Mouse (Mus musculus) gonadal fat pad, adult 2 months (tissue): ENCODE measurements around the gene Foxn4. TPM values are rescaled to one million over a fixed set of nuclear protein-coding genes. Genes with fewer than 3 reads are reported as not detected.

Source experiments
- DNase-seq: peaks from one replicate; pipeline ENCODE4 v3.0.0-alpha.2; 2012; ENCODE audit warnings: low read depth
- polyA plus RNA-seq: library from polyadenylated mRNA; depleted of rRNA; stranded (reverse); fragments of >200 nt; gene quantifications from 2 replicates; pipeline ENCODE4 v1.2.3, GENCODE M21; 2012; rRNA removed

Foxn4 gene
- polyA plus RNA-seq, 1 experiment = 0.03 TPM

- no peak for DNase-seq
These were observed 6.0 kb upstream of the Foxn4 start for GRCm38 (mm10) chr5:114279382-114280143.

- DNase-seq = no peak
These were observed 2.4 kb upstream of the Foxn4 start for GRCm38 (mm10) chr5:114275991-114276390.

GRCm38 (mm10) chr5:114275339-114275738, 1.7 kb upstream of the Foxn4 start:
- DNase-seq = no peak

GRCm38 (mm10) chr5:114269984-114270383, 3.6 kb downstream of the Foxn4 start:
- DNase-seq = no peak

GRCm38 (mm10) chr5:114269499-114269898, 4.1 kb downstream of the Foxn4 start:
- DNase-seq = no peak

GRCm38 (mm10) chr5:114268646-114269045, 5.0 kb downstream of the Foxn4 start:
- no peak for DNase-seq

GRCm38 (mm10) chr5:114264791-114265190, 8.8 kb downstream of the Foxn4 start:
- no peak for DNase-seq

GRCm38 (mm10) chr5:114264030-114264459, 9.6 kb downstream of the Foxn4 start:
- DNase-seq = no peak

- DNase-seq = no peak
These were observed 12.1 kb downstream of the Foxn4 start for GRCm38 (mm10) chr5:114261494-114261893.

- no peak for DNase-seq
These were observed 14.1 kb downstream of the Foxn4 start for GRCm38 (mm10) chr5:114259495-114259894.

- no peak for DNase-seq
These were observed 25.4 kb downstream of the Foxn4 start for GRCm38 (mm10) chr5:114248174-114248589.

GRCm38 (mm10) chr5:114246465-114246864, 27.1 kb downstream of the Foxn4 start:
- DNase-seq = no peak

GRCm38 (mm10) chr5:114239737-114240136, 33.9 kb downstream of the Foxn4 start:
- no peak for DNase-seq

- DNase-seq = no peak
These were observed 34.7 kb downstream of the Foxn4 start for GRCm38 (mm10) chr5:114238924-114239323.

- DNase-seq = no peak
These were observed 44.7 kb downstream of the Foxn4 start for GRCm38 (mm10) chr5:114228901-114229300.

GRCm38 (mm10) chr5:114226051-114226450, 47.6 kb downstream of the Foxn4 start:
- no peak for DNase-seq

- DNase-seq = no peak
These were observed 54.8 kb downstream of the Foxn4 start for GRCm38 (mm10) chr5:114218771-114219170.

- no peak for DNase-seq
These were observed 60.4 kb downstream of the Foxn4 start for GRCm38 (mm10) chr5:114213183-114213582.

GRCm38 (mm10) chr5:114206158-114206557, 67.4 kb downstream of the Foxn4 start:
- DNase-seq = no peak

Other genes with a start within 250 kb of the Foxn4 start
- 32.8 and 35.0 TPM in 2 replicates for gene Usp30, start 208.3 kb downstream of the Foxn4 start, polyA plus RNA-seq
- 0.15 TPM in 2 replicates for gene Svop, start 182.2 kb downstream of the Foxn4 start, polyA plus RNA-seq
- gene Alkbh2, start 145.6 kb downstream of the Foxn4 start, polyA plus RNA-seq = 18.1 and 19.6 TPM in 2 replicates
- 5.8 and 6.1 TPM in 2 replicates for gene Ung, start 143.4 kb downstream of the Foxn4 start, polyA plus RNA-seq
- gene Acacb, start 127.3 kb downstream of the Foxn4 start, polyA plus RNA-seq = 15.1 and 18.5 TPM in 2 replicates
- gene Myo1h, start 15.4 kb upstream of the Foxn4 start, polyA plus RNA-seq = 0.77 and 1.1 TPM in 2 replicates
- 68.4 and 85.6 TPM in 2 replicates for gene Kctd10, start 106.7 kb upstream of the Foxn4 start, polyA plus RNA-seq
- gene Ube3b, start 106.8 kb upstream of the Foxn4 start, polyA plus RNA-seq = 54.5 and 59.4 TPM in 2 replicates
- gene Mmab, start 170.3 kb upstream of the Foxn4 start, polyA plus RNA-seq = 19.0 and 22.0 TPM in 2 replicates
- 37.0 and 49.8 TPM in 2 replicates for gene Mvk, start 170.5 kb upstream of the Foxn4 start, polyA plus RNA-seq